Mouse (Mus musculus): ENCODE measurements around the gene Fam234b.

Gene Fam234b

GRCm38 (mm10) chr6:135197921-135198532 lies at the start of gene Fam234b, which contains the start of gene Hebp1:
Gene Fam234b, plus strand, starts transcription at chr6:135197977.
Gene Hebp1, minus strand, starts transcription at chr6:135198022.
- in situ Hi-C loops (cut with MseI, MboI): no loop called here

DNA sequence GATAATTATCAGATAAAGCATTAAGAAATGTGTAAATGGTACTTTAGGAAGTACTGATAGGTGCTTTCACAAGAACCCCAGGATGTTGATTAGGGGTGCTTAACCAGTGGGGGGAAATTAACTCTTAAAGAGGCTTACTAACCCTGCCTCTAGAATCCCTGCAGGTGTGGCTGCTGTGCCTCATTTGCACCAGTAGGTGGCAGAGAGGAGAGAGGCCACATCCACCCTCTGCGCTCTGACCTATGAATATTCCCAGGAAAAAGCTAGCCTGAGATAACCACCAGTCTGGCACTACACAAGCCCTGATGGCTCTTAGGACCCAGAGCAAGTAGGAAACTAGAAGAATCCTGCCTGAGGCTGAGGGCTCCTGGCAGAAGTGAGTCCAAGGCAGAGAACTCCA lies 49.3 kb upstream of the Fam234b start:
- in situ Hi-C loops (cut with MseI, MboI): loop anchor here in 1 of 2 experiments (10.0 kb wide), 2 partner anchors 124 to 226 kb away; no protein-coding TSS in a partner anchor

DNA sequence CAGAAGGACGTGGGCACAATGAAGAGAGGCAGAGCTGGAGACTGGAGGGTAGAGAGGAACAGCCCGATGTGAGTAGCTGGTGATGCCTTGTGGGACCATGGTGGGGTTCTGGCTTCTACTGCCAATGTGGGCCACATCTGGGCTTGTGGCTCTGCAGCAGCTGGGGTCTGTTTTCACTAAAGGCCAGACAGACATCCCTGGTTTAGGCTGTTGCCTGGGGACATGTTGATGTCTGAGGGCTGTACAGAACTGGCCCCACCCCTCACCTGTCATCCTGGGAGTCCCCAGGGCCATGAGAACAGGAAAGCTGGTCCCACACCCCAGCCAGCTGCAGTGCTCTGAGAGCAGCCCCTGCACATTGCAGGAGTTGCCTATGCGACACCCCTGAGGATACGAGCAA lies 48.6 kb upstream of the Fam234b start:
- in situ Hi-C loops (cut with MseI, MboI): loop anchor here in 1 of 2 experiments (10.0 kb wide), 2 partner anchors 124 to 226 kb away; no protein-coding TSS in a partner anchor

- in situ Hi-C loops (cut with MseI, MboI): loop anchor here in 1 of 2 experiments (10.0 kb wide), 2 partner anchors 125 to 225 kb away; no protein-coding TSS in a partner anchor
Observed at GRCm38 (mm10) chr6:135149722-135150121, 48.1 kb upstream of the Fam234b start.

DNA sequence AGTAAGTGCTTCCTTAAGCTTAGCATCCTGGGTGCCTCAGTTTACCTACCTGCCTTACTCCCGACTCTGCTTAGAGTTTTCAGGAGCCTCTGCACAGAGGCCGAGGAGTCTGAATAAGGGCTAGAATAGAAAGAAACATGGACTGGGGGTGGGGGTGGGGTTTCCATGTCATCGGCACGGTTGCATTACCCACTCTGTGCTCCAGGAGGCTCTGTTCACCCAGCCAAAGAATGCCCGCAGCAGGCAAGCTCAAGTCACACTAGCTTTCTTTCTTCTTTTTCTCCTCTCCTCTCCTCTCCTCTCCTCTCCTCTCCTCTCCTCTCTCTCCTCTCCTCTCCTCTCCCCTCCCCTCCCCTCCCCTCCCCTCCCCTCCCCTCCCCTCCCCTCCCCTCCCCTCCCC lies 47.5 kb upstream of the Fam234b start:
- in situ Hi-C loops (cut with MseI, MboI): no loop called here

- in situ Hi-C loops (cut with MseI, MboI): no loop called here
Observed at GRCm38 (mm10) chr6:135153719-135154118, 44.1 kb upstream of the Fam234b start.

DNA sequence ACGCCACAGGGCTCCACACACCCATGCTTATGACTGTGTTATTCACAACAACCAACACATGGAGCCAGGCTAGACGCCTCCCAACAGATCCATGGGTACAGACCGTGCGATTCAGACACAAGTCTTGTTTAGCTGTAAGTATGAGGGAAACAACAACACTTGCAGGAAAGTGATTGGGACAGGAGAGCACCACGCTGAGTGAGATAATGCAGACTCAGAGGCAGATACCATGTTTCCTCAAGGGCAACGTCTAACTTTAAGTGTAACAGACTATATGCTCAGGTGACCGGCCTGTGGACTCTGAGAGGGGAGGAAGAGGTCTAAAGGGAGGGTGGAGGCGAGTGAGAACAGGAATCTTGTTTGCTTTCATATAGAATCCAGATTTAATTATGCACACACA lies 41.2 kb upstream of the Fam234b start:
- in situ Hi-C loops (cut with MseI, MboI): no loop called here

GRCm38 (mm10) chr6:135157496-135157895 lies 40.3 kb upstream of the Fam234b start:
- in situ Hi-C loops (cut with MseI, MboI): no loop called here

DNA sequence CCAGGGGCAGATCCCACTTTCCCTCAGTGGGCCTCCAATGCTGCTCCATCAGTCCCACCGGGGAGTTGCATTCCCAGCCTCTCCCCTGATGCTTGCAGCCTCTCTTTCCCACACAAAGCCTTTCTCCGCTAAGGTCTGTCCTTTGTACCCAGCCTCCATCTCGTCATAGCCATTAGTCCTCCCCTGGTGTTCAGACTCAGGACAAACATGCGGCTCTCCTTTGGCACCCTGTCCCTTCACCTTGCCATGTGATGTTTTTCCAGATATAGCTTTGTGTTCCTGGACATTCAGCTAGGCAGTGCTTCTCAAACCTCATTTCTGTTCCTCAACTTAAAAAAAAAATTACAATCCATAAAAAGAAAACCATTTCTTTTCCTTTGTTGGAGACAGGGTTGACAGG lies 39.3 kb upstream of the Fam234b start:
- in situ Hi-C loops (cut with MseI, MboI): no loop called here

GRCm38 (mm10) chr6:135161356-135161755 lies 36.4 kb upstream of the Fam234b start:
- in situ Hi-C loops (cut with MseI, MboI): no loop called here

GRCm38 (mm10) chr6:135162311-135162710 lies 35.5 kb upstream of the Fam234b start:
- in situ Hi-C loops (cut with MseI, MboI): no loop called here

DNA sequence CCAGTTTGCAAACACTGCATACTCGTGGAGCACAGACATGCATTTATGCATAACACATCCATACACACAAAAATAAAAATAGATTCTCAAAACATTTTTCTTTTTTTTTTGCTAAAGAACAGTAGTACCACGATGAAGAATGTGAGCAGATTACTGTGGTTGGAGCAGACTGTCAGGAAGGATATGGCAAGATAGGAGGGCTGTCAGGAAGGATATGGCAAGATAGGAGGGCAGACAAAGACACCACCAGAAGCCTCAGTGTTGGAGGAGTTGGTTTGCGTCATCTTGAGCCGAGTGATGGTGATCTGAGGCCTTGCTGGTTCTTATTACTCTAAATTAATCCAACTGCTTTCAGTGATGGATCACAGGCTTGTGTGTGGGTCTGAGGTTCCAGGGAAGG lies 34.9 kb upstream of the Fam234b start:
- in situ Hi-C loops (cut with MseI, MboI): no loop called here

GRCm38 (mm10) chr6:135165191-135165590 lies 32.6 kb upstream of the Fam234b start:
- in situ Hi-C loops (cut with MseI, MboI): no loop called here

- in situ Hi-C loops (cut with MseI, MboI): no loop called here
Observed at GRCm38 (mm10) chr6:135165706-135166105, 32.1 kb upstream of the Fam234b start.

GRCm38 (mm10) chr6:135166262-135166661 lies 31.5 kb upstream of the Fam234b start:
- in situ Hi-C loops (cut with MseI, MboI): no loop called here

GRCm38 (mm10) chr6:135166712-135167111 lies 31.1 kb upstream of the Fam234b start:
- in situ Hi-C loops (cut with MseI, MboI): no loop called here

- in situ Hi-C loops (cut with MseI, MboI): no loop called here
Observed at GRCm38 (mm10) chr6:135167380-135168311, 30.1 kb upstream of the Fam234b start.

GRCm38 (mm10) chr6:135168471-135168870 lies 29.3 kb upstream of the Fam234b start:
- in situ Hi-C loops (cut with MseI, MboI): no loop called here

DNA sequence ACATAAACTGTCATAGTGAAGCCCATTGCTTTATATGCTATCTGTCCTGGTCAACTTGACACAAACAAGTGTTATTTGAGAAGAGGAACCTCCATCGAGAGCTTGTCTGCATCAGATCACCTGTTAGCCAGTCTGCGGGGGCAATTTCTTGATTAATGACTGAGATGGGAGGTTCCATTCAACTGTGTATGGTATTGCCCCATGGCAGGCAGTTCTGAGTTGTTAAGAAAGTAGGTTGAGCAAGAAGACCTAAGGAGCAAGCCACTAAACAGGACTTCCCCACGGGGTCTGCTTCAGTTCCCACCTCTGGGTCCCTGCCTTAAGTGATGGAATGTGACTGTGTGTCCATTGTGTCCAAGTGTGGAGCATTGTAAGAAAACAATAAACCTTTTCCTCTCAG lies 28.5 kb upstream of the Fam234b start:
- in situ Hi-C loops (cut with MseI, MboI): no loop called here

- in situ Hi-C loops (cut with MseI, MboI): no loop called here
Observed at GRCm38 (mm10) chr6:135171736-135172135, 26.0 kb upstream of the Fam234b start.

DNA sequence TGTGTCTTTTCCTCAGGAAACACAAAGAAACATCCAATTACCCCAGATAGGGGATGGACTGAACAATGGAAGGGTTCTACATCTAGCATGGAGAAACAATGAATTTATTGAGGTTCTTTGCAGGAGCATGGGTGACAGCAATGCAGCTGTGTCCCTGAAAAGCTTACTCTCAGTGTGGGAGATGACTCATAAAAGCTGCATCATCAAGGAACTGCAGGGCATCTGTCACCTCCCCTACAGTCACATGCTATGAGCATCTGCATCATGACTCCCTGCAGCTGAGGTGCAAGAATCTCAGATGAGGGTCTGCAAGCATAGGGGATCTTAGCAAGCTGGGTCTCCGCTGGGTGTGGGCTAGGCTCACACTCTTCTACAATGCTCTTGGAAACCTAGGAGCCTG lies 22.8 kb upstream of the Fam234b start:
- in situ Hi-C loops (cut with MseI, MboI): no loop called here

- in situ Hi-C loops (cut with MseI, MboI): no loop called here
Observed at GRCm38 (mm10) chr6:135177271-135177670, 20.5 kb upstream of the Fam234b start.

GRCm38 (mm10) chr6:135178599-135178998 lies 19.2 kb upstream of the Fam234b start:
- in situ Hi-C loops (cut with MseI, MboI): no loop called here

All from mouse trophoblast stem cell (cell line).